Mouse (Mus musculus) kidney, adult 9 months (tissue): ENCODE data around the gene Gm20388.
"Not testable (repeated sequence)": the region's sequence is repeated elsewhere in the genome, so short reads cannot be mapped to it uniquely, and the experiment has no call there.

Experiments used
- DNase-seq: peaks from one replicate; pipeline ENCODE4 v3.0.0; 2022

The Gm20388 gene

GRCm38 (mm10) chr8:121654966-121655494 is 1744.4 kb downstream of the Gm20388 start:
- no peak for DNase-seq

- DNase-seq = peak; percentile 72
Measured at GRCm38 (mm10) chr8:121660602-121661001, 1750.0 kb downstream of the Gm20388 start.

- peak; percentile 85 for DNase-seq
Measured at GRCm38 (mm10) chr8:121661631-121662357, 1751.2 kb downstream of the Gm20388 start.

GRCm38 (mm10) chr8:121663101-121663500 is 1752.5 kb downstream of the Gm20388 start:
- no peak for DNase-seq

- peak; percentile 74 for DNase-seq
Measured at GRCm38 (mm10) chr8:121665329-121665728, 1754.7 kb downstream of the Gm20388 start.

GRCm38 (mm10) chr8:121667936-121668500 is 1757.4 kb downstream of the Gm20388 start:
- not testable (repeated sequence) for DNase-seq

GRCm38 (mm10) chr8:121668553-121668952 is 1757.9 kb downstream of the Gm20388 start:
- DNase-seq = no peak

- no peak for DNase-seq
Measured at GRCm38 (mm10) chr8:121669208-121669607, 1758.6 kb downstream of the Gm20388 start.

- no peak for DNase-seq
Measured at GRCm38 (mm10) chr8:121673153-121673552, 1762.5 kb downstream of the Gm20388 start.

GRCm38 (mm10) chr8:121673917-121674316 is 1763.3 kb downstream of the Gm20388 start:
- peak; percentile 67 for DNase-seq

GRCm38 (mm10) chr8:121674524-121674923 is 1763.9 kb downstream of the Gm20388 start:
- DNase-seq = peak; percentile 81

GRCm38 (mm10) chr8:121675161-121675560 is 1764.5 kb downstream of the Gm20388 start:
- no peak for DNase-seq

GRCm38 (mm10) chr8:121675701-121676100 is 1765.1 kb downstream of the Gm20388 start:
- DNase-seq = peak; percentile 86

- no peak for DNase-seq
Measured at GRCm38 (mm10) chr8:121678696-121679095, 1768.1 kb downstream of the Gm20388 start.

GRCm38 (mm10) chr8:121680896-121681295 is 1770.3 kb downstream of the Gm20388 start:
- DNase-seq = no peak

- DNase-seq = no peak
Measured at GRCm38 (mm10) chr8:121681457-121681856, 1770.8 kb downstream of the Gm20388 start.

- DNase-seq = no peak
Measured at GRCm38 (mm10) chr8:121683083-121683832, 1772.6 kb downstream of the Gm20388 start.

- peak; percentile 77 for DNase-seq
Measured at GRCm38 (mm10) chr8:121685419-121685818, 1774.8 kb downstream of the Gm20388 start.

GRCm38 (mm10) chr8:121687455-121688161 is 1777.0 kb downstream of the Gm20388 start:
- no peak for DNase-seq

- no peak for DNase-seq
Measured at GRCm38 (mm10) chr8:121688496-121688895, 1777.9 kb downstream of the Gm20388 start.

- peak; percentile 59 for DNase-seq
Measured at GRCm38 (mm10) chr8:121694453-121694852, 1783.8 kb downstream of the Gm20388 start.

- DNase-seq = peak; percentile 94
Measured at GRCm38 (mm10) chr8:121695585-121696184, 1785.0 kb downstream of the Gm20388 start.
